Mouse (Mus musculus): Measurements from ENCODE around the gene Pxdn.

Gene Pxdn

DNA sequence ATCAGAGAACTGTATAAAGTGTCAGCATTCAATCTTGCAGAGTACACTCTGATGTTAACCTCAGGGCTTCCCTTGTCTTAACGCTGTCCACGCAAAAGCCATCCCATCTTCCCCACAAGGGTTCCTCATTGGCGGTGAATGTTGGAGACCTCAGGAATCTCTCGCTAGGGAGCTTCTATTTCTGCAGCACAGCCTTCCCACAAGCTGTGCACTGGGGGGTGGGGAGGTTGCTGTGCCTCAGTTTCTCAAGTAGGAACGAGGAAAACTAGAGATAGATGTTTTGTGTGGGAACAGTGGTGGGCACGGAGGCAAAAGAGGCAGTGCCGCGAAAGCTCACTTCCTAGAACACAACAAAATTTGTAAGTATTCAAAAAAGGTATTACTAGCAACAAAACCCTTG, at the start of gene Pxdn:
TSS of gene Pxdn (plus strand) at position 301 of the 400 bp plus-strand sequence.
- no peak for DNase-seq (ENCODE audit: low read depth, low spot score)

DNA sequence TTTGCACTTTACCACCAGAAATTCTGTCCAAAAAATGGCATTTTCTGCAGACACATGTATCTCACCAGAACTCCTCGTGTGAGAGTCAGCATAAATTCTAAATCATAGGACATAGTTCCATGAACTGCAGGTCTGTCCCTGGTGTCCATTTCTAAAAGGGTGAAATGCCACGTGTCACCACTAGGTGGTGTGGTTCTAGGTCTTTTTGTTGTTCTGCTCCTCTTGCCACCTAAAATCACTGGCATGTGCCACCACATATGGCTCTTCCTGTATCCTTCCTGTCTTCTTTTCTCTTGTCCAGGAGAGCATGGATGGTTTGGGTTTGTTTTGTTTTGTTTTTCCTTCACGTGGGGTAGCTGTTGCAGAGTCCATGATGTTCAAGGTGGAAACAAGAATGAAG, 42.7 kb upstream of the Pxdn start:
- peak; percentile 30 for DNase-seq (ENCODE audit: low read depth, low spot score)

DNA sequence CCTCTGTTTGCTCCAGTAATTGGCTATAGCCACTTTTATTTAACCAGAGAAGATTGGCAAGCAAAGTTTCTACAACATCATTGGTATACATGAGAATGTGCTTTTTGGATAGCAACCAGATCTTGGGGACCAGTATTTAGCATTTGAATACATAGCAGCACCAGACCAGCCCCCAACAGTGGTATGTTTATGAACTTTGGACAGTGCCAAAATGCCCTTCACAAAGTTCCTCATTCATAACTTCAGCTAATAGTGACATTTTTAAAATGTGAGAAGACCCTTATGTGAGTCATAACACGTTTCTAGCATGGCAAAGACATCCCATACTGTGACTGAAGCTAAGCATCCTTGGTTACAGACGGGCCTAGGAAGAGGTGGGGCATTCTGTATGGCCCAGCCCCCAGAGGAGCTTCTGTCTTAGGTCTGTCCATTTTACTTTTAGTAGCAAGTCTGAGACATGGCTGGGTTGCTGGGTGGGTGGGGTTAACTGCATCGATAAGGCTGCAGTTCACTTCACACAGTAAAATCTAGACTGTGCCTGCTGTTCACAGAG, 39.8 kb upstream of the Pxdn start:
- DNase-seq (ENCODE audit: low read depth, low spot score) = no peak

DNA sequence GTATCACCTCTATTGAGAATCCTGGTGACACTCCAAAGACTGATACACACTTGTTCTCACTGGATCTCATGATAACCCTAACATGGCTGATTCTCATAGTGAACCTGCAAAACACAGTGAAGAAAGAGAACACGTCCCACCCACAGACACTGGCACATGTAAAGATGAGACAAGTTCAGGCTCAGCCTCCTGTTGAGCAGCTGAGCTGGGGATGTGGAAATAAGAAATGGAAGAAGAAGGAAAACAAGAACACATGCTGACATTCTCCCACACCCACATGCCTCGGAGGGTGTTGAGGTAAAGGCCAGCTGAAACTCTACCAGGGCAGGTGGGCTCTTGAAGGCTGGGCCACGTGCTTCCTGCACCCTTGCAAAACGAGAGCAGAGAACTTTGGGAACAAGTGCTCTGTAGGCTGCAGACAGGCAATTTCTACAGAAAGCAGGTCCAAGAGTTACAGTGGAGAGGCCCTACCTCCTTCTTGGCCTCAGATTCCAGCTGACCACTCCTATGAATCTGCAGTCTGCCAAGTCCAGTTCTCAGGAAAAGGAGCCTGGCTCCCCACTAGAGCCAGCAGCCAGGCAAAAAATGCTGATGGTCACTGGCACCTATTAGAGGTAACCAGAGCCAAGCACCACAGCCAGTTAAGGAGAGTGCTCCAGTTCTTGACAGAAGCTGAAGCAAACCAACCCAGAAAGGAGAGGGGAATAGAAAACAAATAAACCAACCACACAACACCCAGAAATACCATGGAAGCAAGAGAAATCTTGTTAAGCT, 33.1 kb upstream of the Pxdn start:
- no peak for DNase-seq (ENCODE audit: low read depth, low spot score)

DNA sequence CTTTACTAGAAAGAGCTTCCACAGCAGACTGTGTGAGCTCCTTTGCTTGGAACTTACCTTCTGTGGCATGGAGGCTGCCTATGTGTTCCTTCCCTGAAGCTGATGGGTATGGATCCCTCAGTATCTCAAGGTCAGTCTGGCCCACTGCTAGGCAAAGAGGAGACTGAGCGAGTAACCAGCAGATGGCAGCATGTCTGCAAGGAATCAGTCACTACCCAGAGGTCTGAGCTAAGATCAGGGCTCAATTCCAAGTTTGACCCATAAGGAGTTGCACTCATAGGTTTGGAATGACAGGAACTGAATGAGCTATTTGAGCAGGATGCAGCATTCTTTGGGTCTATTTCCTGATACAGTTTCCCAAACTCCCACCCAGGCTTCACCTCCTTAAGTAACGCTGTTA, 30.4 kb upstream of the Pxdn start:
- peak; percentile 46 for DNase-seq (ENCODE audit: low read depth, low spot score)

DNA sequence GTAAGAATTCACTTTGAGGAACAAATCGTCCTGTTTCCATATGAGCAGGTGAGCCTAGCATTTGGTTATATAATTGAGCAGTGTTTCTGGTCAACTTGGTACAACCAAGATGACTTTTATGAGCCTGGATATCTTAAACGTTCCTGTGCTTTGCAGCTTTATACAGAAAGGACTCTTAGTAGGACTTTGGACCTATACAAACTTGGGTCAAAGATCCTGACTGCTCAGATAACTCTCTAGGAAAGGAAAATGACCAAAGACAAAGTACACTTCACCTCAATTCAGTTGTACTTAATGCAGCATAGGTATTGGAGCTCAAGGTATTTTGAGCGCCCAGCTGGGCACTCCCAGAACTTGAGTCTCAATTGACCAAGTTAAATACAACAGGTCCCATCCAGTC, 21.3 kb upstream of the Pxdn start:
- no peak for DNase-seq (ENCODE audit: low read depth, low spot score)

DNA sequence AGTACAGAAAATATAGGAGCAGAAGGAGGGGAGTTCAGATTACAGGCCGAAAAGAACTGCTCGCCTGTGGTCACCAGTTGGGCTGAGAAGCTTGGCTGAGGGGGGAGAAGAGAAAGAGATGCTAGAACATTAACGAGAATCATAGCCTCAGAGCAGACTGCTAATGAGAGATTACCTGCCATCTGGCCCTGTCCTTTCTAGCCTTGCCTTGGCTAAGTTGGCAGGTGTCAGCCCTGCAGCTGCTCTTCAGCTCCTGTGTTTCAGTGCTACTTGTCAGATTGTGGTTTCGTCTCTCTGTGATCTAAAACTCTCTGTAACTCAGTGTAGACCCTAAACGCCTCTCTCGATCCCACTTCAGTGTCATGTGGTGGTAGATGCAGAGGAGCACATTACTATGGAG, 20.6 kb upstream of the Pxdn start:
- DNase-seq (ENCODE audit: low read depth, low spot score) = no peak

DNA sequence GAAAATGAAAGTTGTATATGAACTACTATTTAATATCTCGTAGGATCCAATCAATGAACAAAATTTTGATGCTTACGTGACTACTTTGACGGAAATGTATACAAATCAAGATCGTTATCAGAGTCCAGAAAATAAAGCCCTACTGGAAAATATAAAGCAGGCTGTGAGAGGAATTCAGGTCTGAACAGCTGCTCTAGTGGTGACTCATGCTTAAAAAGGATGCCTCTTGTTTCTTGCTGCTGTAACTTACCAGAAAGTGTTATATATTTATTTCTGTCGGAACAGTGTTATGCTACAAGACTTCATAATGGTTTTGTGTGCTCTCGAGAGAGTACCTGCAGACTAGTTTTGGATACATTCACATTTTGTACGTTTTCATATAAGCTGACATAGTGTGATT, 17.1 kb upstream of the Pxdn start:
- DNase-seq (ENCODE audit: low read depth, low spot score) = no peak

DNA sequence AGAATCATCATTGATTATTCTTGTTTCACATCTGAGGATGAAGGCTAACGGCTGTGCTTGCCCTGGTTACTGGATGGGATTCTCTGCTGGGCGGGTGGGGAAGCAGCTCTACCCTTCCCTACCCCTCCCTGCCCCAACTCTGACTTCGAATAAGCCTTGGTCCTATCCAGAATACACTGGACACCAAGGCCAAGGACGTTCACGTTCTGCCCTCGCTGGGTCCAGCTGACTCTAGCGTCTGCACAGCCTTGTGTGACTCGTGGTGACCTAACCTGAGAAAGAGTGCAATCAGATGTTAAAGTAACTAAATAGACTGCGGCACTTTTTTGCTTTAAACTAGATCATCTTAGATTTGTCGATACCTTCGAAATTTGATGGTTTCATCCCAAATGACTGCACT, 15.9 kb upstream of the Pxdn start:
- no peak for DNase-seq (ENCODE audit: low read depth, low spot score)

DNA sequence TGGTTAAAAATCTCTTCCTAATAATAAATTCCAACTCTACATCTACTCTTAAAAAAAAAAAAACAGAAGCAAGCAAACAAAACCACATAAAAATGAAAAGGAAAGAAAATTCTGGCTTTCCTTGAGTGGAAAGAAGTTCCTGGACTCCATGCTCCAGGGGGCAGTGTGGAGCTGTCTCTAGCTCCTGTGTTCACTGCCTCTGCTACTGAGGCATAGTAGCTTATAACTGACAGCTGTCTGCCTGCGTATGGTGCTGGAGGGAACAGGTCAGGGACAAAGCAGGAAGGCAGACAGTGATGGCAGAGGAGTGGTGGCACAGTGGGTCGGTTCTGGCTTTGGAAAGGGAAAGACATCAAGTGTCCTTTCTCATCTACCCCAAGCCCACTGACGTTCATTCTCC, 10.5 kb upstream of the Pxdn start:
- DNase-seq (ENCODE audit: low read depth, low spot score) = peak; percentile 32

DNA sequence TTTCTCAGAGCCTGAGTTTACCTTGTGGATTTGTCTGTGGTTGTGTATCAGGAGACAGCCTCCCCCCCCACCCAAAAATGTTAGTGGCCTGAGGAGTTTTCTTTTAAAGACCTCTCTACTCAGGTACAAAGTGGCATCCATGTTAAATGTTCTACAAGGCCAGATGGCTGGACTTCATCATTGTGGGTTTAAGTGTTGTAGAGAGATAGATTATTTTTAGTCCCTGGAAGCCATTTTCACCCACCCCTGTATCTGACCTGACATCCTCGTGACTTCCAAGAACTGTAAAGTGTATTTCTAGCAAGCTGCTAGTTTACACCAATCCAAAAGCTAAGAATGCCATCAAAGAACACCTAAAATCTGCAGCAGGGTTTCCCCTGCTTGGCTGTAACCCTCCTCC, 6.8 kb upstream of the Pxdn start:
- DNase-seq (ENCODE audit: low read depth, low spot score) = no peak

DNA sequence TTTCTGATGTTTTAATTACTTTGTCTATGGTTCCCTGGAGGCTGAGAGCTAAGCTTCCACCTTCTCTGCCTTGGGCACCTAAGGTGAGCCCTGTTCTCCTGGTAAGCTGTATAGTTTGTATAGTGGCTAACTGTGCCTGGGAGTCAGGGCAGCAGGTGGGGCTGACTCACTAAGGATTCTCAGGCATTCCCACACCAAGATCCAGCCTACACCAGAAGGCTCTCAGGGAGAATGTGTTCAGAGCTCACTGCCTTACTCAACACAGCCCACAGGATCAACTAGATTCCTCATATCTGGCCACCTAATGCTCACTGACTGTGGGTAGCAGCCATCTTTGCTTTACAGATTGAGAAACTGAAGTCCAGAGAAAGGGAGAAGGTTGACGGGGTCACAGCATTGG, 4.5 kb upstream of the Pxdn start:
- no peak for DNase-seq (ENCODE audit: low read depth, low spot score)

DNA sequence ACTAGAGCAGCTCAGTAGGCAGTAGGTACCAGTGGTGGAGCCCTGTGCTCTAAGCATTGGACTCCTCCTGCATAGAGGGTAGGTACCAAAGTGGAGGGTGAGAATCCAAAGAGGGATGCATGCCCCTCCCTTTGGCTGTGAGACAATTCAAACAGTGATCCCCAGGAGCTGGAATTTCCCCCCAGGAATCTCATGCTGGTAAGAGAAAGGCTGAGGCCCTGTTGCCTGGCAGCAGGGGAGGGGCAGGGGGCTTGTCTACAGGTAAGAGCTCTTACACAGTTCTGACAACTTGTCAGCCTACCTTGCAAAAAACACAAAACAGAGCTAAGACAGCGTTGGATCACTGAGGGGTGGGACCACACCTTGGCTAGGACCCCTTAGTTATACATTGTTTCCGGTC, 3.9 kb upstream of the Pxdn start:
- DNase-seq (ENCODE audit: low read depth, low spot score) = peak; percentile 40

DNA sequence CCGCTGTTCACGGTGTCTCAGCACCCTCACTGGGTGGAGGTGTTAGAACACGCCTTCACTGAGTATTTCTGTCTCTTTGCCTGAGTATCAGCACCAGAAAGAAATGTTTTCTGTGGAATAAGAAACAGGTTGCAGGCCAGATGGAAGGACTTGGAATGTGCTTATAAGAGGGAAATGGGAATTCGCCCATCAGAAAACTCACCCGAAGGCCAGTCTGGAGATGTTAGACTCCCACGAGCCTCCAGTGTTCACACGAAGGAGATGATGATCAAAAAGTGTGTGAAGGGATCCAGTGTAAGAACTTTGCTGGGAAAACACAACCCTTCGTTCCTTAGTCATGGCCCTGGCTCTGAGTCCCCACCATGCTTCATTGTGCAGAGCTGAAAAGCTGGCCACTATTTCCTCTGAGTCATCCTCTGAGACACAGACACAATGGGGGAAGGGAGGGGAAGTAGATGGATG, 3.3 kb upstream of the Pxdn start:
- no peak for DNase-seq (ENCODE audit: low read depth, low spot score)

DNA sequence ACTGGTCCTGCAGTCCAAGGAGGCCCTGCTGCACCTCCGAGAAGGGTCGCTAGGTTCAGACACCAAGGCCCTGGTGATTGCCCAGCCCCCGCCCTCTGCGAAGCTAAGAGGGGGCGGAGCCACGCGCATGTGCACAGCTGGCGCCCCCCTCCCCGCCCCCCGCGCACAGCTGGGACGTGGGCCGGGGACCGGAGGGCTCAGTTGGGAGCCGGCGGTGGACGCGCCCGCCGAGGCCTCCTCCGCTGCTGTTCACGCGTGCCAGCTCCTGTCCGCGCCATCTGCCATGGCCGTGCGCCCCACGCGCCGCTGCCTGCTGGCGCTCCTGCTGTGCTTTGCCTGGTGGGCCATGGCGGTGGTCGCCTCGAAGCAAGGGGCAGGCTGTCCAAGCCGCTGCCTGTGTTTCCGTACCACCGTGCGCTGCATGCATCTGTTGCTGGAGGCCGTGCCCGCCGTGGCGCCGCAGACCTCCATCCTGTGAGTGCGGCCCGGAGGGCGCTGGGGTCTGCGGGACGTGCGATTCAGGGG, 505 bp downstream of the Pxdn start:
- peak; percentile 28 for DNase-seq (ENCODE audit: low read depth, low spot score)

DNA sequence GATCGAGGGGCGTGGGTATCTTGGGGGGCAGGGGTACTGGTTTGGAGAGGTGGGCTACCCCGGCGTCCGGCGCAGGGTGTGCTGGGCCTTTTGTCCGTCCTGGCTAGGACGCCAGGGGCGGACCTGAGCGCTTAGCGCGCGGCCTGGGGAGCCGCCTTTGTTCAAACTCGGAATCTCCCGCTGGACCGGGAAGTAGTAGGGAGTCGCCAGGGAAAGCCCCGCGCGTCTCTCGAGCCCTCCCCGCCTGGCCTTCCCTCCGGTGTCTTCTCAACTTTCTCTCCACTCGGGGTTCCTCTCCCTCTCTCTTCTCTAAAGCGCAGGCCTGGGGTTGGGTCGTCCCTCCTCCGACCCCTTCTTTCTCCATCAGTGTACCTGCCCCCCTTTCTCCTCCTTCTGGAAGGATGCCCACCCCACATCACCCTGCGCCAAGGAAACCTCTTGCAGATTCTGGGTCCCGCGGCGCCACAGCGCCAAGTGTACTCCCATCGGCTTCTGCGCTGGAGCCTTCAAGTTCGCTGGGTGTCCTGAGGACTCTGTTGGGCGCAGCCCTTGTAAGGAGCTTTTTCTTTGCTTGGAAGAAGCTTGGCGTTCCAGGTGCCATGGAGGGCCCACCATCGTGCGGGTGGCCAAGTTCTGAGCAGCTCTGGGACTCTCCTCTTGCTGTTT, 1.1 kb downstream of the Pxdn start:
- DNase-seq (ENCODE audit: low read depth, low spot score) = no peak

DNA sequence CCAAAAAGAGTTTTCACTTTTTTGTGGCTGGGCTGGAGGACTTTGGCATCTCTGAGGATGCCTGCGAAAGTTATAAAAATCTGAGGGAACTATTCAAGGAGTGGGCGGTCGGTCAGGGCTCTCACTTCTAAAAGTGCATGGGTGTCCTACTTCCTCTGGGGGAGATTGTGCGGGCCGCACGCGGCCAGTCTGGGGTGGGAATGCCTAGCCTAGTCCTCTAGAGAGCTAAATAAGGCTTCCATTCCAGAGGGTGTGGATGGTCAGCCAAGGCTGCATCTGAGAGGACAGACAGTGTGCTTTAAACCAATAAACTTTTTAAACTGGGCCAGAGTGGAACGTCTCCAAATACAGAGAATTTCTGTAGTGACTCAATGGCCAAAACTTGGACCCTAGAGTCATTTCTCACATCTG, 1.9 kb downstream of the Pxdn start:
- DNase-seq (ENCODE audit: low read depth, low spot score) = no peak

DNA sequence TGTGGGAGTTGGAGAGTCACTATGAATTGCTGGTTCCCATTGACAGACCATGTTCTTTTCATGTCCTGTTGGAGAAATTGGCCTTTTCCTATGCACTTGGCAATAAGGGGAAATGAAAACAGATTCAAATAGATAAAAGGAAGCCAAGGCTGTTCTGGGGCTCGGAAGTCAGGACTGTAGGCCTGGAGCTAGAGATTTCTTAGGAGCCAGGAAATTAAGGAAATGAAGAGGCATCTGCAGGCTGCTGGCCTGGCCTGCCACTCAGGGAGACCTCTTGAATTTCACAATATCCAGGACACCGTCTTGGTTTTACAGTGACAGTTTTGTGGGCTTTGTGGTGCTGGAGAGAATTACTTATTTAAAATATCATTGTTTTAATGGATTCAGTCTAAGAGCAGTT, 5.0 kb downstream of the Pxdn start:
- no peak for DNase-seq (ENCODE audit: low read depth, low spot score)

DNA sequence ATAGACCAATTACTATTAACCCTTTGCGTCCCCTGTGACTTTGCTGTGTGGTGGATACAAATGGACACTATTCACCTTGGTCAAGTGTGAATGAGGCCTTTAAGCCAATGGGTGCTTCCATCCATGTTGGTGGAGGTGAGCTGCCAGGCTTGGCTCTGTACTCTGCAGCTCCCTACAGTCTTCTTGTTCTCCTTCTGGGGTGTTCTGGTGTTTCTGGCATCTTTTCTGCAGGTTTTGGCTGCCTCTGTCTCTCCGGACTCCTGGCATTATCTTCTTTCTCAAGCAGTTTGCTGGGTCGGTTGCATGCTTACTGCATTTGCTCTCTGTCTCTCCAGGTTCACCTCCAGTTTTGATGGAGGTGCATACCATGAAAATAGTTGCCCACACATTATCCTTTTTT, 7.2 kb downstream of the Pxdn start:
- no peak for DNase-seq (ENCODE audit: low read depth, low spot score)

DNA sequence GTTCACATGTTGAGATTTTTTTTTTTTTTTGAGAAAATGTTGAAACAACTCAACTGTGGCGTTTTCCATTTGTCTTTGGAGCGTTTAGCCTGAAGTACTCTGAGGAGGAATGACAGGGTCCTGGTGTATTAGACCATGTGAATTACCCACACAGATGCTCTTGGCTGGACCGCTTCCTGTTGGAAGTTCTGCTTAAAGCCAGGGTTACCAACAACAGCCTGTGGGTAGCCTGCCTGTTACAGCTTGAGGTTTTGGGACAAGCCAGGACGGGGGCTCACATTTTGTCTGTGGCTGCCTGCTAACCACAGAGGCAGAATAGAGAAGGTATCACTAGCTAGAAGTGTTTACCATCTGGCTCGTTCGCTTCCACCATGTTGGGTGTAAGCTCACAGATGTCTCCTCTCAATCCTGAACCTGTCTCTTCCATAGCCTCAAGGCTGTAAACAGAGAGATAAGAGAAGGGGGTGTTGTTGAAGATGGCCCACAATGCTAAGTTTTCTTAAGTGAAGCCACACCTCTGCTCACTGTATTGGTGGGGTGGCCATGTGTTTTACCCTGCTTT, 7.9 kb downstream of the Pxdn start:
- DNase-seq (ENCODE audit: low read depth, low spot score) = no peak

DNA sequence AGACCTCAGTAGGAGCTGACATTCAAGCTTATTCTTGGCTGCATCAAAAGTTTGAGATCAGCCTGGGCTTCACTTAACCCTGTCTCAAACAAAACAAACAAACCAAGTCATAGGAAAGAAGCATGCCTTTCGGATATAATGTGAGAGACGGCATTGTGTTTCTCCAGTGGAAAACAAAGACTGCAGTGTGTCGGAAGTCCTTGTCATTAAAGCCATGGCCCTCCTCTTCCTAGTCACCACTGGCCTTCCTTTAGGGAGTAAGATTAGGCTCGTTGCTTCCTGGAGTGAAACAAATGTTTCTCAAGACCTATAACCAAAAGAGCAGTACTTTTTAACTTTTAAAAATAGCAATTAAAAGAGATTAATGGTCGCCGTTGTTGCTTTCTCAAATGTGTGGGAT, 13.6 kb downstream of the Pxdn start:
- DNase-seq (ENCODE audit: low read depth, low spot score) = no peak

DNA sequence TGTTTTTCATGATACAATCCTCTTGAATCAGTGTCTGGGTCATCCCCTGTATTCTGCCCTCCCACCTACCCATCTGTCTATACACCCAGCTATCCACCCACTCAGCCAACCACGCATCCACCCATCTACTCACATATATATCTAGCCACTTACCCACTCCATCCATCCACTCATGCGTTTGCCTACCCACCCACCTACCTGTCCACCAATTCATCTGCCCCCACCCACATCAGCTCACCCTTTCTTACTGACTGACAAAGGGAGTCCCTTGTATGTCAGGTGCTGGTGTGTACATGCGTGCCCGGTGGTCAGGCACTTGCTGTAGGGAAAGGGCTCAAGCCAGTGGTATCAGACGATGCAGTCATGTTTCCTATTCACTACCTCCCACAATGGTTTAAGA, 14.1 kb downstream of the Pxdn start:
- no peak for DNase-seq (ENCODE audit: low read depth, low spot score)

DNA sequence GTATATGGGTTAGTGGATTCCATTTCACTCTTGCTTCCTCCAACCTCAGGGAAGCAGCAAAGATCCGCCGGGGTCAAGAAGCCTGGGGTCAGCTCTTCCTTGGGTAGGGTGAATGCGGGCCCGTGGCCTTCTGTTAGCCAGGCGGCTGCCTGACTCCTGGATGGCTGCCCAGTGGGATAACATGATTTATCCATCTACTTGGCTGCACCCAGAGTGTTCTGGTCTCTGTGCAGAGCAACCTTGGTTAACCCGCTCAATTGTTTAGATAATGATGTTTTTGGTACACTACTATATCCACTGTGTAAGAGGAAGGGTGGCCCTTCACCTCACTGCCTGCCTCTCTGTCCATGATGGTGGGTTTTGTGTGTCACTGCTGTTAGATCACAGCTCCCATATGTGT, 14.7 kb downstream of the Pxdn start:
- no peak for DNase-seq (ENCODE audit: low read depth, low spot score)

Data from ES-CJ7 (cell line).